Mouse (Mus musculus): ENCODE data around the gene Ssxb6. TPM values are rescaled to one million over a fixed set of nuclear protein-coding genes. Genes with fewer than 3 reads are reported as not detected.
"Not testable (repeated sequence)": the region's sequence is repeated elsewhere in the genome, so short reads cannot be mapped to it uniquely, and the experiment has no call there.

Gene Ssxb6
- total RNA-seq (2021) = not detected
- long read RNA-seq, experiment 1 = 0 reads
- long read RNA-seq, experiment 2 = 0 reads

- DNase-seq (ENCODE audit: low spot score in 2 of 2) = not testable (repeated sequence)
These were observed at the start of gene Ssxb6 for GRCm38 (mm10) chrX:8548155-8548554. Ssxb6 (minus strand) TSS chrX:8548255.

GRCm38 (mm10) chrX:8591716-8592115, 43.7 kb upstream of the Ssxb6 start, which contains the start of gene Ssxb3:
Ssxb3 (minus strand) TSS chrX:8591816.
- DNase-seq (ENCODE audit: low spot score in 2 of 2) = not testable (repeated sequence)

DNA sequence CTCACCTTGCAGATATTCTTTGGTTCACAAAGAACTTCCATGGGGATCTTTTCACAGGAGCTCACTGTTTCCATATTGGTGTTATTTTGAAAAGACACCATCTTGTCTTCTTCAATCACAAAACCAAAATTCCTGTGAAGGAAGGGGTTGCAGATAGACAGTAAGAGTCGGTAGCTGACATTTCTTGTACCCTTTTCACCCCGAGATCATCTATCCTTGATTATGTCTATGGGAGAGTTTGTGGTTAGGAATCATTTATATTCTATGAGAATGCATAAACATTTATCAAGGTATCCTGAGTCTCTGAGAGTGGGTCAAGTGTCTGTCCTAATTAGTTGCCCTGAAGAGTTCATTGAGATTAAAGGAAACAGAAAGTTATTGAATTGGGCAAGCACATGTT, 23.2 kb downstream of the Ssxb6 start, which contains the start of gene Gm14459:
TSS of gene Gm14459 (minus strand) at position 101 of the 400 bp plus-strand sequence.
- DNase-seq (ENCODE audit: low spot score in 2 of 2) = no peak

Other genes with a start within 250 kb of the Ssxb6 start
- gene Ssxb10, start 220.8 kb downstream of the Ssxb6 start, total RNA-seq (2021) = not detected
- not detected for gene Ssxb9, start 181.3 kb downstream of the Ssxb6 start, total RNA-seq (2021)
- not detected for gene Ssxb1, start 134.9 kb downstream of the Ssxb6 start, total RNA-seq (2021)
- not detected for gene Ssxb2, start 86.5 kb downstream of the Ssxb6 start, total RNA-seq (2021)
- gene Gm14459, start 23.3 kb downstream of the Ssxb6 start, total RNA-seq (2021) = not detected
- gene Ssxb3, start 43.6 kb upstream of the Ssxb6 start, total RNA-seq (2021) = not detected
- not detected for gene Ssxb8, start 142.6 kb upstream of the Ssxb6 start, total RNA-seq (2021)
- not detected for gene Ssx9, start 200.2 kb upstream of the Ssxb6 start, total RNA-seq (2021)

All from gastrocnemius, postnatal 4 days (tissue).